Mouse (Mus musculus): ENCODE results near the gene Fat2.

DNA sequence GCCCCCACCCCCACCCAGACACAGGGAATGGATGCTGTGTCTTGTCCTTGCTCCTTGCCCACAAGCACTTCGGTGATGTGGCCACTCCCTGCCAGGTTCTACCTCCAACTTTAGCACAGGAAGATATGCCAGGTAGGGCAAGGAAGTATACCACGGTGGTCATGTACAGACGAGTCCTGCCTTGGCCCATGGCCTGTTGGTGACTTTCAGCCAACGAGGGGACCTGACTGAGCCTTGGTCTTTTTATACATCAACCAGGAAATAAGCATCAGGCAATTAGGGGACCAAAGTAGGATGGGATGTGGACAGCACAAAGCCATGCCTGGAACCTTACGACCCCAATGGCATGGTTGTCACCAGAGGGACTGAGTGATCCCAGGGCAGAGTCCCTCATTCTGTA, 9.3 kb downstream of the Fat2 start:
- TF ChIP-seq CTCF (IDR thresholded peaks at IDR 0.05; ENCODE audit: low read depth), result no peak
- no peak for TF ChIP-seq EP300 (IDR thresholded peaks at IDR 0.05; ENCODE audit: low read depth)

Measured in liver, postnatal 0 days (tissue).